Mouse (Mus musculus): Measurements from ENCODE around the gene Bri3. TPM values are rescaled to one million over a fixed set of nuclear protein-coding genes. Genes with fewer than 3 reads are reported as not detected.

Bri3 gene
- total and polyA plus RNA-seq, 3 experiments = 129 to 258 (median 152) TPM

GRCm38 (mm10) chr5:144223899-144224816 is 20.1 kb upstream of the Bri3 start:
- Histone ChIP-seq H3K9ac (ENCODE audit: low read depth, low read length) (peak overlapping the region; percentile 82), H3K27ac (peak overlapping the region; percentile 89), H3K36me3 (ENCODE audit: control insufficient read depth, insufficient read depth, low read length) (no peaks in the 10 kb centered on the region), H3K4me1 (ENCODE audit: control insufficient read depth, insufficient read depth, low read length) (peaks cover 8% of the 10 kb centered on the region), H3K27me3 (ENCODE audit: control insufficient read depth, insufficient read depth, low read length) (no peaks in the 10 kb centered on the region), H3K79me2 (replicated peaks; ENCODE audit: control insufficient read depth, insufficient read depth, low read length) (no peaks in the 10 kb centered on the region), H3K4me3 (peak overlapping the region; percentile 92)
- no peak for DNase-seq
- no peak for TF ChIP-seq POLR2A (IDR thresholded peaks at IDR 0.05; ENCODE audit: insufficient read depth, low read depth, low read length)
- no peak for TF ChIP-seq CTCF (IDR thresholded peaks at IDR 0.05)
- no peak for TF ChIP-seq EP300 (IDR thresholded peaks at IDR 0.05; ENCODE audit: insufficient read depth, low read depth, low read length)
- intact Hi-C loops (cut with DNase I) = loop anchor here (1.0 kb wide), 1 partner anchor 31 kb away; no protein-coding TSS in a partner anchor
- 27% methylated on average over 18 of the region's 18 CpGs for WGBS

DNA sequence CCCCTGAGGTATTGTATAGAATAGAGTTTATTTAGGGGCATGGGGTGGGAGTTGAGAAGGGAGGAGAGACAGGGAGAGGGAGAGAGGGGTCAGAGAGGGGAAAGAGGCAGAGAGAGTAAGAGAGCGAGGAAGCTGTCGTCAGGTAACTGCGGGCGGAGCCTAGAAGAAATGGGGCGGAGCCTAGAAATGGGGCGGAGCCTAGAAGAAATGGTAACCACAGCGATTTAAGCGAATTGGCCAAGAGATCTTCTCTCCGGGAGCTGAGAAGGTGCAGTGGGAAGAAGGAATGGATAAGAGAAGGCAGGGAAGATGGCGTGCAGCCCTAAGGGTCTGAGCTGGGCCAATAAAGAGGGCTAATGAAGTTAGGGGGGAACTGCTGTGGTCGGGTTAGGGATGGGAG is 18.0 kb upstream of the Bri3 start:
- no peak overlapping the region for H3K27ac ChIP-seq
- intact Hi-C loops (cut with DNase I) = no loop called here

GRCm38 (mm10) chr5:144230216-144230615 is 14.0 kb upstream of the Bri3 start:
- Histone ChIP-seq H3K4me3 (no peak overlapping the region), H3K27me3 (ENCODE audit: control insufficient read depth, insufficient read depth, low read length) (no peaks in the 10 kb centered on the region), H3K79me2 (replicated peaks; ENCODE audit: control insufficient read depth, insufficient read depth, low read length) (no peaks in the 10 kb centered on the region), H3K4me1 (ENCODE audit: control insufficient read depth, insufficient read depth, low read length) (no peaks in the 10 kb centered on the region), H3K27ac (no peak overlapping the region), H3K9ac (ENCODE audit: low read depth, low read length) (no peak overlapping the region), H3K36me3 (ENCODE audit: control insufficient read depth, insufficient read depth, low read length) (no peaks in the 10 kb centered on the region)
- no peak for TF ChIP-seq EP300 (IDR thresholded peaks at IDR 0.05; ENCODE audit: insufficient read depth, low read depth, low read length)
- no peak for TF ChIP-seq POLR2A (IDR thresholded peaks at IDR 0.05; ENCODE audit: insufficient read depth, low read depth, low read length)
- TF ChIP-seq CTCF (IDR thresholded peaks at IDR 0.05) = no peak
- intact Hi-C loops (cut with DNase I) = loop anchor here (10.0 kb wide), 1 partner anchor 505 kb away; no protein-coding TSS in a partner anchor
- WGBS = 83% methylated on average over 7 of the region's 7 CpGs
- DNase-seq = no peak

More for the DNA sequence above, 18.0 kb upstream of the Bri3 start:
- Histone ChIP-seq H3K27me3 (ENCODE audit: control insufficient read depth, insufficient read depth, low read length) (no peaks in the 10 kb centered on the region), H3K79me2 (replicated peaks; ENCODE audit: control insufficient read depth, insufficient read depth, low read length) (no peaks in the 10 kb centered on the region), H3K36me3 (ENCODE audit: control insufficient read depth, insufficient read depth, low read length) (no peaks in the 10 kb centered on the region), H3K4me3 (no peak overlapping the region), H3K9ac (ENCODE audit: low read depth, low read length) (no peak overlapping the region), H3K4me1 (ENCODE audit: control insufficient read depth, insufficient read depth, low read length) (peaks cover 6% of the 10 kb centered on the region)
- no peak for TF ChIP-seq EP300 (IDR thresholded peaks at IDR 0.05; ENCODE audit: insufficient read depth, low read depth, low read length)
- TF ChIP-seq POLR2A (IDR thresholded peaks at IDR 0.05; ENCODE audit: insufficient read depth, low read depth, low read length) = no peak
- no peak for TF ChIP-seq CTCF (IDR thresholded peaks at IDR 0.05)
- WGBS = 42% methylated on average over 11 of the region's 11 CpGs
- no peak for DNase-seq

GRCm38 (mm10) chr5:144231410-144231809 is 12.8 kb upstream of the Bri3 start:
- Histone ChIP-seq H3K79me2 (replicated peaks; ENCODE audit: control insufficient read depth, insufficient read depth, low read length) (no peaks in the 10 kb centered on the region), H3K36me3 (ENCODE audit: control insufficient read depth, insufficient read depth, low read length) (no peaks in the 10 kb centered on the region), H3K4me3 (no peak overlapping the region), H3K27ac (no peak overlapping the region), H3K9ac (ENCODE audit: low read depth, low read length) (no peak overlapping the region), H3K27me3 (ENCODE audit: control insufficient read depth, insufficient read depth, low read length) (no peaks in the 10 kb centered on the region), H3K4me1 (ENCODE audit: control insufficient read depth, insufficient read depth, low read length) (no peaks in the 10 kb centered on the region)
- TF ChIP-seq POLR2A (IDR thresholded peaks at IDR 0.05; ENCODE audit: insufficient read depth, low read depth, low read length) (no peak), EP300 (IDR thresholded peaks at IDR 0.05; ENCODE audit: insufficient read depth, low read depth, low read length) (no peak), CTCF (IDR thresholded peaks at IDR 0.05) (peak; percentile 63)
- intact Hi-C loops (cut with DNase I) = loop anchor here (10.0 kb wide), 1 partner anchor 503 kb away; no protein-coding TSS in a partner anchor
- WGBS = 50% methylated on average over 1 of the region's 1 CpGs
- DNase-seq = no peak

DNA sequence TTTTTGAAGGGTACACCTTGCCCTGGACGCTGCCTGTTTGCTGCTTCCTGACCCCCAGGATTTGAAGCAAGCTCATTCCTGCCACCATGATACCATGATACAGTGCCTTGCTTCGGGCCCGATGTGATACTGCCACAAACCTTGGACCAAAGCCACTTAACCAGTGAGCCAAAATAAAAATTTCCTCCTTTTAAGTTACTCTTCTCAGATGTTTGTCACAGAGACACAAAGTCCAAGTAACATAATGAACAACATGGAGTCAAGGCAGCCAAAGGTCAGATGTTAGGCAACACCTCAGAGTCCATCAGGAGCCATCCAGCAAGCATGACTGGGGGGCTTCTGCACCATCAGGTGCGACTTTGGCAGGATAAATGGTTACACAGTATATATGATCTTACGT is 11.7 kb upstream of the Bri3 start:
- TF ChIP-seq EP300 (IDR thresholded peaks at IDR 0.05; ENCODE audit: insufficient read depth, low read depth, low read length) (no peak), CTCF (IDR thresholded peaks at IDR 0.05) (no peak), POLR2A (IDR thresholded peaks at IDR 0.05; ENCODE audit: insufficient read depth, low read depth, low read length) (no peak)
- H3K27ac ChIP-seq = no peak overlapping the region

GRCm38 (mm10) chr5:144234222-144234621 is 10.0 kb upstream of the Bri3 start:
- H3K4me3 ChIP-seq = no peak overlapping the region
- DNase-seq = no peak
- TF ChIP-seq EP300 (IDR thresholded peaks at IDR 0.05; ENCODE audit: insufficient read depth, low read depth, low read length) (no peak), POLR2A (IDR thresholded peaks at IDR 0.05; ENCODE audit: insufficient read depth, low read depth, low read length) (no peak), CTCF (IDR thresholded peaks at IDR 0.05) (no peak)
- H3K4me1 ChIP-seq (ENCODE audit: control insufficient read depth, insufficient read depth, low read length) = no peaks in the 10 kb centered on the region
- H3K9ac ChIP-seq (ENCODE audit: low read depth, low read length) = no peak overlapping the region
- intact Hi-C loops (cut with DNase I) = loop anchor here (10.0 kb wide), 1 partner anchor 501 kb away; no protein-coding TSS in a partner anchor
- no peak overlapping the region for H3K27ac ChIP-seq
- WGBS = 67% methylated on average over 6 of the region's 6 CpGs
- no peaks in the 10 kb centered on the region for H3K36me3 ChIP-seq (ENCODE audit: control insufficient read depth, insufficient read depth, low read length)
- H3K79me2 ChIP-seq (replicated peaks; ENCODE audit: control insufficient read depth, insufficient read depth, low read length) = no peaks in the 10 kb centered on the region
- H3K27me3 ChIP-seq (ENCODE audit: control insufficient read depth, insufficient read depth, low read length) = no peaks in the 10 kb centered on the region

More for the DNA sequence above, 11.7 kb upstream of the Bri3 start:
- no peaks in the 10 kb centered on the region for H3K79me2 ChIP-seq (replicated peaks; ENCODE audit: control insufficient read depth, insufficient read depth, low read length)
- DNase-seq = no peak
- WGBS = 82% methylated on average over 5 of the region's 5 CpGs
- intact Hi-C loops (cut with DNase I) = loop anchor here (10.0 kb wide), 1 partner anchor 502 kb away; no protein-coding TSS in a partner anchor
- H3K9ac ChIP-seq (ENCODE audit: low read depth, low read length) = no peak overlapping the region
- no peak overlapping the region for H3K4me3 ChIP-seq
- H3K36me3 ChIP-seq (ENCODE audit: control insufficient read depth, insufficient read depth, low read length) = no peaks in the 10 kb centered on the region
- H3K4me1 ChIP-seq (ENCODE audit: control insufficient read depth, insufficient read depth, low read length) = no peaks in the 10 kb centered on the region
- no peaks in the 10 kb centered on the region for H3K27me3 ChIP-seq (ENCODE audit: control insufficient read depth, insufficient read depth, low read length)
